Mouse (Mus musculus) heart, embryonic 14.5 days (tissue): ENCODE results near the gene N4bp2l1. TPM values are rescaled to one million over a fixed set of nuclear protein-coding genes. Genes with fewer than 3 reads are reported as not detected.

Experiments used
- ATAC-seq: fragments of 200-750 bp; cut with Nextera tagmentation; 2 replicates; pipeline ENCODE4 v1.8.0; 2017; ENCODE audit warnings: low read depth, moderate TSS enrichment; ENCODE audit not compliant: insufficient number of reproducible peaks, insufficient read depth, low FRiP score
- H3K27ac ChIP-seq, 2 experiments: fragments of 200-500 bp in 1 of 2; fragments of 300-500 bp in 1 of 2; sonication (generic) in 1 of 2; replicated peaks in 1 of 2; 2 replicates each; pipeline ENCODE4 v1.5.1; 2012 to 2014; ENCODE audit warnings: low read depth in 2 of 2, low read length in 2 of 2, control low read depth in 1 of 2, mild to moderate bottlenecking in 1 of 2, mixed read lengths in 1 of 2; ENCODE audit not compliant: control insufficient read depth in 1 of 2, insufficient read depth in 1 of 2
- H3K27me3 ChIP-seq: fragments of 300-500 bp; sonication (generic); 2 replicates; pipeline ENCODE4 v1.6.1; 2014; ENCODE audit warnings: mild to moderate bottlenecking, low read length, control low read depth; ENCODE audit not compliant: control insufficient read depth, insufficient read depth
- H3K36me3 ChIP-seq: fragments of 300-500 bp; sonication (generic); 2 replicates; pipeline ENCODE4 v1.6.1; 2014; ENCODE audit warnings: mild to moderate bottlenecking, control low read depth, low read length, mixed read lengths; ENCODE audit not compliant: control insufficient read depth, insufficient read depth
- H3K4me1 ChIP-seq, 2 experiments: fragments of 200-500 bp in 1 of 2; fragments of 300-500 bp in 1 of 2; sonication (generic) in 1 of 2; 2 replicates each; pipeline ENCODE4 v1.6.1; 2012 to 2014; ENCODE audit warnings: low read length in 2 of 2, control low read depth in 1 of 2, mixed read lengths in 1 of 2; ENCODE audit not compliant: control insufficient read depth in 2 of 2, insufficient read depth in 2 of 2
- H3K4me2 ChIP-seq: fragments of 300-500 bp; sonication (generic); 2 replicates; pipeline ENCODE4 v1.6.1; 2014; ENCODE audit warnings: mild to moderate bottlenecking, low read length
- H3K4me3 ChIP-seq, 2 experiments: fragments of 200-500 bp in 1 of 2; fragments of 300-500 bp in 1 of 2; sonication (generic) in 1 of 2; 2 replicates each; pipeline ENCODE4 v1.5.1; 2012 to 2014; ENCODE audit warnings: low read length in 2 of 2, mild to moderate bottlenecking in 2 of 2, control low read depth in 1 of 2, low read depth in 1 of 2, moderate library complexity in 1 of 2; ENCODE audit not compliant: control insufficient read depth in 1 of 2, insufficient read depth in 1 of 2
- H3K9ac ChIP-seq: fragments of 300-500 bp; sonication (generic); 2 replicates; pipeline ENCODE4 v1.6.1; 2014; ENCODE audit warnings: mild to moderate bottlenecking, low read length
- H3K9me3 ChIP-seq: fragments of 300-500 bp; sonication (generic); 2 replicates; pipeline ENCODE4 v1.6.1; 2016; ENCODE audit warnings: low read length, control low read depth; ENCODE audit not compliant: control insufficient read depth
- WGBS: fragments of 180-500 bp; shearing (Covaris S2); extraction: QIAGEN DNeasy Blood & Tissue Kit; methylation state at CpG from one replicate; pipeline ENCODE4 v1.1.7; 2014; 5-methylcytosine and 5-hydroxymethylcytosine counted together
- polyA plus RNA-seq: library from polyadenylated mRNA; unstranded; fragments of >200 nt; fragmentation: Nextera tagmentation; extraction: Ambion mirVana; gene quantifications from 2 replicates; pipeline ENCODE4 v1.2.1, GENCODE M21; 2014

N4bp2l1 gene
- polyA plus RNA-seq, 1 experiment from 2014 or later, result 3.6 TPM

- no peaks in the 10 kb centered on the region for H3K36me3 ChIP-seq
- no peak overlapping the region for H3K27ac ChIP-seq
- no peak for ATAC-seq
- no peak overlapping the region for H3K9ac ChIP-seq
- H3K4me3 ChIP-seq, result no peak overlapping the region
- no peak overlapping the region for H3K4me2 ChIP-seq
- WGBS, result 55% methylated on average over 2 of the region's 2 CpGs
- peaks cover 2 to 10% of the 10 kb centered on the region in 2 experiments; a peak in 2 of 4 replicates for H3K4me1 ChIP-seq
- no peaks in the 10 kb centered on the region for H3K9me3 ChIP-seq
- H3K27me3 ChIP-seq, result no peaks in the 10 kb centered on the region
Measured at GRCm38 (mm10) chr5:150589945-150590344, 7.0 kb downstream of the N4bp2l1 start.

- H3K4me2 ChIP-seq, result no peak overlapping the region
- WGBS, result 56% methylated on average over 6 of the region's 6 CpGs
- no peaks in the 10 kb centered on the region for H3K36me3 ChIP-seq
- no peak overlapping the region for H3K4me3 ChIP-seq
- no peak for ATAC-seq
- H3K9ac ChIP-seq, result no peak overlapping the region
- no peaks in the 10 kb centered on the region for H3K27me3 ChIP-seq
- no peak overlapping the region for H3K27ac ChIP-seq
- peaks cover 2 to 3% of the 10 kb centered on the region in 2 experiments; a peak in 1 of 4 replicates for H3K4me1 ChIP-seq
- H3K9me3 ChIP-seq, result no peaks in the 10 kb centered on the region
Measured at GRCm38 (mm10) chr5:150584337-150584729, 12.7 kb downstream of the N4bp2l1 start.

- ATAC-seq, result no peak
Measured at GRCm38 (mm10) chr5:150583622-150584336, 13.2 kb downstream of the N4bp2l1 start.

GRCm38 (mm10) chr5:150583181-150583580 lies 13.8 kb downstream of the N4bp2l1 start:
- no peaks in the 10 kb centered on the region for H3K36me3 ChIP-seq
- H3K4me1 ChIP-seq, result peaks cover 2 to 3% of the 10 kb centered on the region in 2 experiments; a peak in 1 of 4 replicates
- no peak for ATAC-seq
- no peak overlapping the region for H3K4me2 ChIP-seq
- H3K27me3 ChIP-seq, result no peaks in the 10 kb centered on the region
- H3K4me3 ChIP-seq, result no peak overlapping the region
- H3K27ac ChIP-seq, result no peak overlapping the region
- 59% methylated on average over 5 of the region's 5 CpGs for WGBS
- no peaks in the 10 kb centered on the region for H3K9me3 ChIP-seq
- no peak overlapping the region for H3K9ac ChIP-seq

More at GRCm38 (mm10) chr5:150583622-150584336, 13.2 kb downstream of the N4bp2l1 start:
- H3K27ac ChIP-seq, result no peak overlapping the region
- no peaks in the 10 kb centered on the region for H3K9me3 ChIP-seq
- peaks cover 2 to 3% of the 10 kb centered on the region in 2 experiments; a peak in 1 of 4 replicates for H3K4me1 ChIP-seq
- H3K27me3 ChIP-seq, result no peaks in the 10 kb centered on the region
- no peak overlapping the region for H3K9ac ChIP-seq
- WGBS, result 59% methylated on average over 5 of the region's 5 CpGs
- no peak overlapping the region for H3K4me3 ChIP-seq
- no peak overlapping the region for H3K4me2 ChIP-seq
- no peaks in the 10 kb centered on the region for H3K36me3 ChIP-seq

GRCm38 (mm10) chr5:150581180-150581579 lies 15.8 kb downstream of the N4bp2l1 start:
- Histone ChIP-seq H3K4me1 (peaks cover 2 to 3% of the 10 kb centered on the region in 2 experiments; a peak in 1 of 4 replicates), H3K4me2 (no peak overlapping the region), H3K9ac (no peak overlapping the region), H3K36me3 (no peaks in the 10 kb centered on the region), H3K4me3 (no peak overlapping the region), H3K27me3 (no peaks in the 10 kb centered on the region), H3K27ac (no peak overlapping the region), H3K9me3 (no peaks in the 10 kb centered on the region)
- ATAC-seq, result no peak
- WGBS, result 66% methylated on average over 6 of the region's 6 CpGs

GRCm38 (mm10) chr5:150578613-150579171 lies 18.3 kb downstream of the N4bp2l1 start:
- H3K36me3 ChIP-seq, result peaks cover 3% of the 10 kb centered on the region; the same call in 1 of the 2 replicates
- H3K4me3 ChIP-seq, result no peak overlapping the region
- peaks cover 2 to 9% of the 10 kb centered on the region in 2 experiments; a peak in 2 of 4 replicates for H3K4me1 ChIP-seq
- no peak overlapping the region for H3K4me2 ChIP-seq
- no peak overlapping the region for H3K27ac ChIP-seq
- ATAC-seq, result no peak
- no peak overlapping the region for H3K9ac ChIP-seq
- no peaks in the 10 kb centered on the region for H3K9me3 ChIP-seq
- no peaks in the 10 kb centered on the region for H3K27me3 ChIP-seq
- WGBS, result 74% methylated on average over 6 of the region's 6 CpGs

GRCm38 (mm10) chr5:150576832-150577231 lies 20.2 kb downstream of the N4bp2l1 start:
- 84% methylated on average over 11 of the region's 11 CpGs for WGBS
- no peak overlapping the region for H3K4me2 ChIP-seq
- no peak for ATAC-seq
- no peak overlapping the region for H3K4me3 ChIP-seq
- no peak overlapping the region for H3K9ac ChIP-seq
- no peak overlapping the region for H3K27ac ChIP-seq
- H3K4me1 ChIP-seq, result peaks cover 2 to 6% of the 10 kb centered on the region in 2 experiments; a peak in 2 of 4 replicates
- no peaks in the 10 kb centered on the region for H3K27me3 ChIP-seq
- H3K9me3 ChIP-seq, result no peaks in the 10 kb centered on the region
- H3K36me3 ChIP-seq, result peaks cover 19% of the 10 kb centered on the region
